Comparison of ENCODE assay signal across 17 mouse cellular contexts in genomic region chr9:44597742-44598141, GRCm38 (mm10). TPM values are rescaled to one million over a fixed set of nuclear protein-coding genes. Genes with fewer than 3 reads are reported as not detected.
"Had no signal": no experiment of that assay in that cellular context is flagged by ENCODE, and none has a peak within 500 bp of the region (broad histone marks: within the 10 kb centered on the region; RNA-seq: fewer than 3 reads in every experiment).

No protein-coding gene starts in this region.

- H3K27me3 ChIP-seq: megakaryocyte, embryonic 14.5 days; midbrain, embryonic 15.5 days; neural tube, embryonic 12.5 days; stomach, embryonic 15.5 days had no signal

- H3K36me3 ChIP-seq: midbrain, embryonic 13.5 days; midbrain, embryonic 15.5 days; neural tube, embryonic 12.5 days; stomach, embryonic 15.5 days had no signal

- H3K4me3 ChIP-seq: megakaryocyte, embryonic 14.5 days; midbrain, embryonic 13.5 days; midbrain, embryonic 15.5 days; neural tube, embryonic 12.5 days; stomach, embryonic 15.5 days had no signal

- H3K9ac ChIP-seq: lung, embryonic 14.5 days; midbrain, embryonic 15.5 days; neural tube, embryonic 12.5 days; stomach, embryonic 15.5 days had no signal

- H3K9me3 ChIP-seq: midbrain, embryonic 13.5 days; midbrain, embryonic 15.5 days; neural tube, embryonic 12.5 days; stomach, embryonic 15.5 days had no signal

- ATAC-seq: midbrain, embryonic 13.5 days; midbrain, embryonic 15.5 days had no signal

- H3K27ac ChIP-seq: midbrain, embryonic 15.5 days; neural tube, embryonic 12.5 days; stomach, embryonic 15.5 days; stomach, postnatal 0 days had no signal

- DNase-seq: lung, adult 18-20 months; lung, embryonic 14.5 days; lung, postnatal 10 days; lung, postnatal 4 days; right cerebral cortex, postnatal 14 days; thymus, adult 2 months; thymus, postnatal 25 days; thymus, postnatal 4 days had no signal

RNA-seq across cellular contexts. Expression of gene Cxcr5, which starts 36.1 kb away (rescaled TPM):
- polyA plus RNA-seq: liver, embryonic 16.5 days; lung, embryonic 14.5 days; midbrain, embryonic 13.5 days; midbrain, embryonic 15.5 days; midbrain, postnatal 0 days; neural tube, embryonic 12.5 days; neural tube, embryonic 14.5 days had no signal
